Mouse (Mus musculus) kidney, postnatal 10 days (tissue): ENCODE data around the gene Ptprcap.
A peak's percentile ranks its signal among the peaks of the same experiment; 100 is the strongest.

ENCODE experiments used
- DNase-seq: peaks from one replicate; pipeline ENCODE4 v3.0.0; 2021; ENCODE audit warnings: mixed read lengths

Ptprcap gene

GRCm38 (mm10) chr19:4169378-4169784 is 16.0 kb downstream of the Ptprcap start:
- peak; percentile 100 for DNase-seq

- no peak for DNase-seq
These were observed 16.4 kb downstream of the Ptprcap start for GRCm38 (mm10) chr19:4169810-4170209.

GRCm38 (mm10) chr19:4170723-4171392 is 17.5 kb downstream of the Ptprcap start:
- DNase-seq: no peak

GRCm38 (mm10) chr19:4171393-4172290 is 18.2 kb downstream of the Ptprcap start:
- DNase-seq: peak; percentile 17

GRCm38 (mm10) chr19:4172925-4173324 is 19.5 kb downstream of the Ptprcap start:
- peak; percentile 15 for DNase-seq

GRCm38 (mm10) chr19:4175368-4175947 is 22.1 kb downstream of the Ptprcap start, which contains the start of gene Carns1:
Gene Carns1 (minus strand): TSS chr19:4175479.
- peak; percentile 60 for DNase-seq

GRCm38 (mm10) chr19:4180411-4180810 is 27.0 kb downstream of the Ptprcap start:
- DNase-seq: no peak

GRCm38 (mm10) chr19:4181892-4182291 is 28.5 kb downstream of the Ptprcap start:
- DNase-seq: peak; percentile 71

- no peak for DNase-seq
These were observed 30.3 kb downstream of the Ptprcap start for GRCm38 (mm10) chr19:4183689-4184088.

- DNase-seq: peak; percentile 68
These were observed 31.9 kb downstream of the Ptprcap start for GRCm38 (mm10) chr19:4184976-4185975.

- no peak for DNase-seq
These were observed 33.9 kb downstream of the Ptprcap start for GRCm38 (mm10) chr19:4187303-4187702.

- DNase-seq: no peak
These were observed 35.7 kb downstream of the Ptprcap start for GRCm38 (mm10) chr19:4189051-4189620.

GRCm38 (mm10) chr19:4190831-4191334 is 37.5 kb downstream of the Ptprcap start, which contains the start of gene Tbc1d10c:
Gene Tbc1d10c (minus strand): TSS chr19:4191284.
- DNase-seq: peak; percentile 59

GRCm38 (mm10) chr19:4191528-4192250 is 38.3 kb downstream of the Ptprcap start, which contains the start of gene Ppp1ca:
Gene Ppp1ca (plus strand): TSS chr19:4192065.
- peak; percentile 99 for DNase-seq

- DNase-seq: peak; percentile 55
These were observed 39.0 kb downstream of the Ptprcap start for GRCm38 (mm10) chr19:4192251-4192985.

- no peak for DNase-seq
These were observed 39.7 kb downstream of the Ptprcap start for GRCm38 (mm10) chr19:4193129-4193528.

GRCm38 (mm10) chr19:4194021-4194724 is 40.8 kb downstream of the Ptprcap start:
- no peak for DNase-seq

- DNase-seq: peak; percentile 35
These were observed 41.6 kb downstream of the Ptprcap start for GRCm38 (mm10) chr19:4194776-4195650.
